Mouse (Mus musculus): ENCODE results near the gene Sox9. TPM values are rescaled to one million over a fixed set of nuclear protein-coding genes. Genes with fewer than 3 reads are reported as not detected.

Gene Sox9
- polyA plus RNA-seq, 1 experiment from 2014 or later, result 149 TPM

- H3K4me1 ChIP-seq, result peaks cover 2% of the 10 kb centered on the region
- H3K4me2 ChIP-seq (replicated peaks), result no peak overlapping the region
- H3K27ac ChIP-seq, result no peak overlapping the region
- WGBS, result 84% methylated on average over 9 of the region's 9 CpGs
- no peaks in the 10 kb centered on the region for H3K9me3 ChIP-seq
- no peaks in the 10 kb centered on the region for H3K36me3 ChIP-seq
- ATAC-seq (ENCODE audit: insufficient number of reproducible peaks, insufficient read depth, low FRiP score, low TSS enrichment), result no peak
- H3K4me3 ChIP-seq, result no peak overlapping the region
- no peak overlapping the region for H3K9ac ChIP-seq
- no peaks in the 10 kb centered on the region for H3K27me3 ChIP-seq
These were observed 46.7 kb downstream of the Sox9 start for GRCm38 (mm10) chr11:112828553-112829287.

DNA sequence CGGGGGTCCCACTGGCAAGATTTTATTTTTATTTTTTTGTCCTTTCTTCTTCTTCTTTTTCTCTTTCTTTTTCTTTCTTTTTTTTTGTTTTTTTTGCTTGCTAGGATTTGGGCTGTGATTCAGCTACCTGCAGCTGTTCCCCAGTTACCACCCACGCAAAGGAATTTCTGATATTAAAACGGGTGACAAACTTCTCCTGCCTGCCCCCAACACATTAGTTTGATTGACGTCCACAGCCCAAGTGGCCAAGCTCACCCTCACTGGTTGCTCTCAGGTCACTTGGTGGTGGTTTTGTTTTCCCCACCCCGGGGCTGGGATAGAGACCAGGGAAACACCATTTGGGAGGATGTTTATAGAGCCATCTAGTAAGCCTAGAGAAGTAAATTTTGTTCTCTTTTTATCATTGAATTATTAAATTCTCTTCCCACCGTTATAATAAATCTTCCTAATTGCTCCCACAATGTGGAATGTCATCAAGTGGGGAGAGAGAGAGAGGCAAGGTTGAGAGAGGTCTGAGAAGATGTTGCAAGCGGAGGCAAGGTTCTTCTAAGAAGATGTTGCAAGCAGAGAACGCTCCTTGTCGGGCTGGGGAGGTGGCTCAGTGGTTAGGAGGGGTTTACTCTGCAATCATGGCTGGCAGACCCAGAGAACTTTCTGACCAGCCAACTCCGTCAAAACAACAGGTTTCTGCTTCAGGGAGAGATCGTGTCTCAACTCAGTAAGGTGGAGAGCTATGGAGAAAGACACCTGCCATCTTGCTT lies 52.4 kb downstream of the Sox9 start:
- H3K4me3 ChIP-seq, result no peak overlapping the region
- 63% methylated on average over 11 of the region's 11 CpGs for WGBS
- no peak overlapping the region for H3K4me2 ChIP-seq (replicated peaks)
- no peaks in the 10 kb centered on the region for H3K36me3 ChIP-seq
- H3K4me1 ChIP-seq, result peaks cover 8% of the 10 kb centered on the region
- no peak overlapping the region for H3K27ac ChIP-seq
- H3K9me3 ChIP-seq, result no peaks in the 10 kb centered on the region
- no peaks in the 10 kb centered on the region for H3K27me3 ChIP-seq
- ATAC-seq (ENCODE audit: insufficient number of reproducible peaks, insufficient read depth, low FRiP score, low TSS enrichment), result no peak
- no peak overlapping the region for H3K9ac ChIP-seq

GRCm38 (mm10) chr11:112835468-112836092 lies 53.6 kb downstream of the Sox9 start:
- H3K9ac ChIP-seq, result no peak overlapping the region
- no peak overlapping the region for H3K27ac ChIP-seq
- H3K4me3 ChIP-seq, result no peak overlapping the region
- no peak overlapping the region for H3K4me2 ChIP-seq (replicated peaks)
- H3K36me3 ChIP-seq, result no peaks in the 10 kb centered on the region
- ATAC-seq (ENCODE audit: insufficient number of reproducible peaks, insufficient read depth, low FRiP score, low TSS enrichment), result no peak
- WGBS, result 26% methylated on average over 7 of the region's 7 CpGs
- H3K4me1 ChIP-seq, result peaks cover 8% of the 10 kb centered on the region
- H3K27me3 ChIP-seq, result no peaks in the 10 kb centered on the region
- no peaks in the 10 kb centered on the region for H3K9me3 ChIP-seq

All from embryonic facial prominence, embryonic 12.5 days (tissue).